Mouse (Mus musculus) erythroblast, embryonic 14.5 days (primary cell): ENCODE results near the gene Epm2a.

Experiments used
- GATA1 ChIP-seq: IDR thresholded peaks from 2 replicates; pipeline ENCODE4 v1.6.1; 2012; ENCODE audit warnings: low read length, inconsistent platforms, mixed read lengths
- TAL1 ChIP-seq: IDR thresholded peaks from 3 replicates; pipeline ENCODE4 v1.6.1; 2012; ENCODE audit warnings: low read length, inconsistent platforms, mixed read lengths

DNA sequence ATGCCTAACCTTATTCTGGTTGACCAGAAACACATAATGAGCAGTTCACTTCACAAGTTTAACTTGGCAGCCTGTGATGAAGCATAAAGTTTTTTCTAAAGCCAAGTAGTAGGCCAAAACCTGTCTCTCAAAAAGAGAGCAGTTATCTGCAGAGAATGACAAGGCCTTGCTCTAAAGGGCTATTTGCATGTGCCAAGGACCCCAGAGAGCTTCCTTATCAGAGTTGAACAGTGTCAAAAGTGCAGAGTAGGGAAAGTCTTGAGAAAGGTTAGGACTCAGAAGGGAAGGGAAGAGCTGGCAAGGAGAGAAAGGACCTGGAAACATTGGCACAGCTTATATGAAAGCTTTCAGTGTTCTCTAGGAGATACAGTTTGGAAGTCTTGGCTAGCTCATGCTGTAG, 32.7 kb upstream of the Epm2a start:
- no peak for TF ChIP-seq GATA1
- TF ChIP-seq TAL1, result no peak
